Mouse (Mus musculus) forebrain, embryonic 12.5 days (tissue): ENCODE results near the gene Pdrg1. TPM values are rescaled to one million over a fixed set of nuclear protein-coding genes. Genes with fewer than 3 reads are reported as not detected.

Experiments
- ATAC-seq: fragments of 200-750 bp; cut with Nextera tagmentation; 2 replicates; pipeline ENCODE4 v1.8.0; 2017; ENCODE audit warnings: moderate TSS enrichment; ENCODE audit not compliant: low FRiP score
- H3K27ac ChIP-seq: fragments of 300-500 bp; sonication (generic); 2 replicates; pipeline ENCODE4 v1.5.1; 2016; ENCODE audit warnings: mild to moderate bottlenecking
- H3K27me3 ChIP-seq: fragments of 300-500 bp; sonication (generic); 2 replicates; pipeline ENCODE4 v1.6.1; 2016; ENCODE audit warnings: mild to moderate bottlenecking
- H3K36me3 ChIP-seq: fragments of 300-500 bp; sonication (generic); replicated peaks from 2 replicates; pipeline ENCODE4 v1.6.1; 2016; ENCODE audit warnings: mild to moderate bottlenecking
- H3K4me1 ChIP-seq: fragments of 300-500 bp; sonication (generic); 2 replicates; pipeline ENCODE4 v1.6.1; 2016
- H3K4me2 ChIP-seq: fragments of 300-500 bp; sonication (generic); 2 replicates; pipeline ENCODE4 v1.6.1; 2016; ENCODE audit warnings: mild to moderate bottlenecking, moderate library complexity
- H3K4me3 ChIP-seq: fragments of 300-500 bp; sonication (generic); replicated peaks from 2 replicates; pipeline ENCODE4 v1.5.1; 2016; ENCODE audit warnings: mild to moderate bottlenecking
- H3K9ac ChIP-seq: fragments of 300-500 bp; sonication (generic); 2 replicates; pipeline ENCODE4 v1.6.1; 2016; ENCODE audit warnings: mild to moderate bottlenecking
- H3K9me3 ChIP-seq: fragments of 300-500 bp; sonication (generic); 2 replicates; pipeline ENCODE4 v1.6.1; 2016
- WGBS: fragments of 180-500 bp; shearing (Covaris S2); methylation state at CpG from one replicate; pipeline ENCODE4 v1.1.7; 2016; 5-methylcytosine and 5-hydroxymethylcytosine counted together
- polyA plus RNA-seq: library from polyadenylated mRNA; unstranded; fragments of >200 nt; fragmentation: Nextera tagmentation; extraction: Ambion mirVana; gene quantifications from 2 replicates; pipeline ENCODE4 v1.2.1, GENCODE M21; 2016

Pdrg1 gene
- polyA plus RNA-seq, 1 experiment from 2014 or later, result 119 TPM

DNA sequence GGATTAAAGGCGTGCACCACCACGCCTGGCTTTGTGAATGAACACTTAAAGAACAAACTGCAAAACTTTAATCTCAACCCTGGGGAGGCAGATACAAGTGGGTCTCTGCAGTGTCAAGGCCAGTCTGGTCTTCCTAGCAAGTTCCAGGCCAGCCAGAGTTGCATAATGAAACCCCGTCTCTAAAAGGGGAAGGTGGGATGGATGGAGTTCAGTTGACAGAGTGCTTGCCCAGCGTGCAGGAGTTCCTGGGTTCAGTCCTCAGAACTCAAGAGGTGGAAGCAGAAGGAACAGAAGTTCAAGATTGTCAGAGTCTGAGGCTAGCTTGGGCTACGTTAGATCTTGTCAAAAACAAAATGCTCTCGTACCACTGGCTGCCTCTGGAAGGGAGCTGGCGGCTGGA lies 10.8 kb upstream of the Pdrg1 start:
- Histone ChIP-seq H3K9ac (no peak overlapping the region), H3K4me2 (no peak overlapping the region), H3K4me3 (no peak overlapping the region), H3K4me1 (peaks cover 6% of the 10 kb centered on the region; the same call in 1 of the 2 replicates), H3K27me3 (peaks cover 43% of the 10 kb centered on the region), H3K9me3 (no peaks in the 10 kb centered on the region), H3K27ac (no peak overlapping the region), H3K36me3 (no peaks in the 10 kb centered on the region)
- 85% methylated on average over 7 of the region's 7 CpGs for WGBS
- ATAC-seq, result no peak

DNA sequence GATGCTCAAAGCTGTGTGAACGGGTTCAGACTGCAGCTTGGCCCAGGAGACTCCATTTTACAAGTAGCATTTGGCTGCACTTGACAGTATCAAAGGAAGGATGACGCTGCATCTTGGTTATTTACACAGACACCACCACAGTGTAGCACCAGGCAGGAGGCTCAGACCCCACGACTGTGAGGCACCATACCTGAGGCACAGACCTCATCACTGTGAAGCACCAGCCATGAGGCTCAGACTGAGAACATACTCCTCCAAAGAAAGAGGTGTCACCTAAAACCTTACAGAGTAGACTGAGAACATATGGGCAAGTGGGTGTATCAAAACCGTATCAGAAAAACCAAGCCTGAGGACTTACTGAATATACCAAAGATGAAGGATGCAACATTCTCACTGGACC lies 7.6 kb upstream of the Pdrg1 start:
- H3K9ac ChIP-seq, result no peak overlapping the region
- no peak overlapping the region for H3K4me3 ChIP-seq
- 71% methylated on average over 4 of the region's 4 CpGs for WGBS
- H3K4me2 ChIP-seq, result no peak overlapping the region
- peaks cover 17% of the 10 kb centered on the region for H3K27me3 ChIP-seq
- ATAC-seq, result no peak
- H3K9me3 ChIP-seq, result no peaks in the 10 kb centered on the region
- H3K4me1 ChIP-seq, result no peaks in the 10 kb centered on the region; the same call in 1 of the 2 replicates
- H3K36me3 ChIP-seq, result no peaks in the 10 kb centered on the region
- H3K27ac ChIP-seq, result no peak overlapping the region

DNA sequence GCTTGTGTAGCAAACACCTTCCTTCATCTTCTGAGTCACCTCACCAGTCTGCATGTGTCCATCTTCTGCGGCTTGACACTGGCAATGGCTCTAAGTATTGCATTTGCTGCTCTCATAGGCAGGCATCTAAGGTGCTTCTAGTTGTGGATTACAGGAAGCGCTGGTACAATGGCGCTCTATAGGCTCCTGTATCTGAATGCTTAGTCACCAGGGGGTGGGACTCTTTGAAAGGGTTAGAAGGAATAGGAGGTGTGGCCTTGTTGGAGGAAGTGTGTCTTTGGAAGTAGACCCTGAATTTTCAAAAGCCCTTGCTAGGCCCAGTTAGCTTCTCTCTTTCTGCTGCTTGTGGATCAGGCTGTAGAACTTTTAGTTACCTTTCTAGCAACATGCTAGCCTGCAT lies 5.9 kb upstream of the Pdrg1 start:
- WGBS, result 58% methylated on average over 3 of the region's 3 CpGs
- ATAC-seq, result no peak
- H3K36me3 ChIP-seq, result no peaks in the 10 kb centered on the region
- H3K27ac ChIP-seq, result no peak overlapping the region
- H3K27me3 ChIP-seq, result peaks cover 18% of the 10 kb centered on the region
- H3K9ac ChIP-seq, result no peak overlapping the region
- H3K4me3 ChIP-seq, result no peak overlapping the region
- H3K4me1 ChIP-seq, result no peaks in the 10 kb centered on the region
- H3K4me2 ChIP-seq, result no peak overlapping the region
- H3K9me3 ChIP-seq, result no peaks in the 10 kb centered on the region

DNA sequence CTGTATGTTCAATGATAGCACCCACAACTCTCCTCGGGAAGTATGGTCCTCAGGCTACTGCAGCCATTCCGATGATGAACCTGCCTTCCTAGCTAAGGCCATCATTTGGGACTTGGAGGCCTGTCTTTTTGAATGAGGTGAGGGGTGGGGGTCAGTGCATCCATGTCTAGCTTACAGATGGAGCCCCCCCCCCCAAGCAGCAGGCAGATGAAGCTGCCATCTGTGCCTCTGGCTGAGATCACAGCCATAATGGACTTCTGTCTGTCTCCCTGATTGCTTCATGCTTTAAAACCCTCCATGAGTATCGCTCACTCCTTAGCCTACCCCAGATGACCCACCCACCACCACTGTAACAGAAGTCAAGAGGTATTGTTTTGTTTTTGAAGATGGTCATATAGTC lies 4.1 kb upstream of the Pdrg1 start:
- no peak for ATAC-seq
- H3K9ac ChIP-seq, result no peak overlapping the region
- H3K9me3 ChIP-seq, result no peaks in the 10 kb centered on the region
- no peak overlapping the region for H3K4me2 ChIP-seq
- peaks cover 5% of the 10 kb centered on the region for H3K4me1 ChIP-seq
- peaks cover 14% of the 10 kb centered on the region for H3K27me3 ChIP-seq
- no peak overlapping the region for H3K4me3 ChIP-seq
- WGBS, result 89% methylated on average over 3 of the region's 3 CpGs
- H3K36me3 ChIP-seq, result no peaks in the 10 kb centered on the region
- H3K27ac ChIP-seq, result no peak overlapping the region

DNA sequence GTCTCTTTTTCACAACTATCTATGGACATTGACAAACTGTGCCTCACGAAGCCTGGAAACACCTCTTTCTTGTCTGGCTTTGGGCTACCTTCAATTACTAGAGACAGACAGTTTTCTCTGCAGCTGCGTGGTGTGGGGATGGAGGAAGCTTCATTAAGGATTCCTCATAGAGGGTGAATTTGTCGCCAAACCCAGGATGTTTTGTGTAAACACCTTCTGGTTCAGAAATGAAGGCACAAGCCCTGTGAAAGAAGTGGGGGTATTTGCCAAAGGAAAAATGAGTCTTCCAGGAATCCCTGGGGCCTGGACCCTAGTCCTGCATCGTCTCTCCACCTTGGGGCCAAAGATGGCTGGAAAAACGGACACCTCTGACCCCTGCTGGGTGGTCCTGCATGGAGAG lies 1.6 kb upstream of the Pdrg1 start:
- no peak overlapping the region for H3K27ac ChIP-seq
- no peak overlapping the region for H3K4me3 ChIP-seq
- ATAC-seq, result no peak
- no peak overlapping the region for H3K9ac ChIP-seq
- 0 out of 2 replicates have a peak, but pooled peaks cover 6% of the 10 kb centered on the region for H3K36me3 ChIP-seq
- H3K4me1 ChIP-seq, result peaks cover 10% of the 10 kb centered on the region
- no peaks in the 10 kb centered on the region for H3K9me3 ChIP-seq
- H3K27me3 ChIP-seq, result peaks cover 12% of the 10 kb centered on the region
- no peak overlapping the region for H3K4me2 ChIP-seq
- WGBS, result 46% methylated on average over 5 of the region's 5 CpGs

DNA sequence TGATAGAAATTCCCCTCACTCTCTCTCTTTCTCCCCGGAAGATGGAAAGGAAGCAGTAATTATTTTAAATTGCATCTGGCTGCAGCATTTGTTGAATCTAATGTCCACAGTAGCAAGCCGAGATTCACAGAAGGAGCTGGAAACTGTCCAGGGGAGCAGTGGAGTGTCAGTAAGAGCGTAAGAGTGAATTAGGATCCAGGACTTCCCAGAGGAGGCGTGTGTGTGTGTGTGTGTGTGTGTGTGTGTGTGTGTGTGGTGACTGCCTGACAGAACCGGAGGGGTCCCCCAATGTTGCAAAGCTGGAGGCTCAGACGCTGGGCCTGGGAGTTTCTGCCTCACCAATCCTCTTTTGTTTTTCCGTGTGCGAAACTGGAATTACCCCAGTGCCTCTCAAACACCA lies 577 bp upstream of the Pdrg1 start:
- 44% methylated on average over 8 of the region's 8 CpGs for WGBS
- H3K9ac ChIP-seq, result no peak overlapping the region
- peaks cover 16% of the 10 kb centered on the region for H3K36me3 ChIP-seq
- peak overlapping the region; percentile 98 for H3K4me2 ChIP-seq
- H3K9me3 ChIP-seq, result no peaks in the 10 kb centered on the region
- no peak overlapping the region for H3K27ac ChIP-seq
- ATAC-seq, result no peak
- peaks cover 12% of the 10 kb centered on the region for H3K27me3 ChIP-seq
- H3K4me1 ChIP-seq, result peaks cover 10% of the 10 kb centered on the region
- no peak overlapping the region for H3K4me3 ChIP-seq

DNA sequence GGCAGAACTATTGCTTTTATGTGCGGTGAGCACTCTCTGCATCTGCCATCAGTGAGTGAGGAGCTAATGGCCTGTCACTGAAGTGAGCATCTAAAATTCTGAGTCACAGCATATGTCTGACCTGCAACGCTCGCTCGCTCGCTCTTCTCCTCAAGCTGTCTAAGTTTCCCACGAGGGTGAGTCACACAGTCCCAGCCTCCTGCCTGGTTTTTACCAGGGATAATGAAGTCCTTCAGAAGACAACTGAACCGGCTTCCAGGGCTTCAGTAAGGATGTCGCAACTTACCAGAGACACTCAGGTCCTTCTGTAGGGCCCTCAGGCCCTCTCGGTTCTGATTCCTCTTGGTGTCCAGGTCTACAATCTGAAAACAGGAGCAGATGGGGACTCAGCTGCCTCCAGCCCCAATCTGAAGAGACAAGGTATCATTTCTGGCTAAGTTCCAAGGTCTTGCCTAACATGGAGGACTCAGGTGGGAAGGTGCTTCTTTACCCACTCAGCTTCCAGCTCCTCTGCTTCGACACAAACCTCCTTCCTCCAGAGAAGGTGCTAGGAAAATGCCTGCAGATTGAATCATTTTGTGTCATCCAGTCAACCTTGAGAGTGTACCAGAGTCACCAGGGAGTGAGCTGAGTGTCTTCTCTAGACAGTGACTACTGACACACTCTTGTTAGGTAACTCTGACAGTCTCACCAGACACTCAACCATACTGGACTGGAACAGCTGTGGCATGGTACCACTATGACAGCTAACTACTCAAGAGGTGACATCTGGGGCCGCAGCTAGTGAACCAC lies 1.3 kb downstream of the Pdrg1 start:
- Histone ChIP-seq H3K9me3 (no peaks in the 10 kb centered on the region), H3K4me1 (peaks cover 10% of the 10 kb centered on the region), H3K27ac (no peak overlapping the region), H3K4me2 (peak overlapping the region; percentile 98), H3K27me3 (peaks cover 12% of the 10 kb centered on the region), H3K4me3 (peak overlapping the region; percentile 86), H3K36me3 (peaks cover 34% of the 10 kb centered on the region), H3K9ac (peak overlapping the region; percentile 90)
- WGBS, result 92% methylated on average over 11 of the region's 11 CpGs
- no peak for ATAC-seq

DNA sequence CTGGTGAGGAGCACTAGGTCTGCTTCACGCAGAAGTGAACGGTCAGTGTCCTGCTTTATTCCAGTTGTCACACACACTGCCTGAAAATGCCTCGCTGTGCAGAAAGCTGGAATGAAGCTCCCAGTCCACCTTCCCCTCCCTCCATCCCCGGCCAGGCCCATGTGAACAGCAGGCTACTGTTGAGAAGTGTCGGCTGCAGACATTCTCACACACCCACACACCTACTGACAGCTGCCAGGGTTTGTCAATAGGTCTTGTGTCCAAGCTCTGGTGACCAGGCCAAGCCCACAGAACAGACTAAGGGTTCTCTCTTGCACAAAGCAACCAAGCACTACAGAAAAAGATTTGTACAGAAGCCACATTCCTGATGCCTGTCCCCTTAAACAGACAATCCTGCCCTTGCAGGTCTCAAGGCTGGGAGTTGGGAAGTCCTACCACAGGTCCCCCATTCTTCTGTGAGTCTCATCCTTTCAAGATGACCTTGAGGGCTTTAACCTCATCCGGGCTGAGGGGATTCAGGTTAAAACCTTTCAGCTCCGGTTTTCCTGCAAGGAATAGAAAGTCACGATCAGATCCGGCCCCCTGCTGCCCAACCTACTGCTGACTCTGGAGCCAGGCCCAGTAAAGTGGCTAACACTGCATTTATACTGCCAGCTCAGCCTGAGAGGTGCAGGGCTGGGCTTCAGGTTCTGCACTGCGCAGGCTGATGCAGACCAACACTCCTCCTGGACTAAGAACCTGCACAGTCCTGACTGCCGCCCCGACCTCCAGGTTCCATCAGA lies 5.8 kb downstream of the Pdrg1 start:
- Histone ChIP-seq H3K36me3 (peaks cover 59% of the 10 kb centered on the region), H3K9me3 (no peaks in the 10 kb centered on the region), H3K27ac (no peak overlapping the region), H3K9ac (no peak overlapping the region), H3K4me1 (peaks cover 8% of the 10 kb centered on the region), H3K4me2 (no peak overlapping the region), H3K4me3 (no peak overlapping the region), H3K27me3 (no peaks in the 10 kb centered on the region)
- 92% methylated on average over 12 of the region's 12 CpGs for WGBS
- no peak for ATAC-seq

DNA sequence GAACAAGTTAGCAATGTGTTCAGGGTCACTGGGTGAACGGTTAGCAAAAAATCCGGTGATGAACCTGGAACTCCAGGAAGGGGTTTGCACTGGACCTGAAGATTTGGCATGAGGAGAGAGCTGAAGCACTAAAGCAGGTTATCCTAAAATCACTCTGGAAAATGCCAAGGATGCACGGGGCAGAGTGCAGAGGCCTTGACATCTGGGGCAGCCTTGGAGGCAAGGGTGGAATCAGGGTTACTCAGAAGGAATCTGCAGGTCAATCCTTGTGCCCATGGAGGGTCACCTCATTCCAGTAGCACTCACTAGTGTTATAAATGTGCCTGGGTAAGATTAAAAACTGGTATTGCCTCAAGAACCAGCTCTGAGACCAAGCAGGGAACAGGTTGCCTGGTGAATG lies 9.2 kb downstream of the Pdrg1 start:
- H3K9me3 ChIP-seq, result no peaks in the 10 kb centered on the region
- no peak overlapping the region for H3K9ac ChIP-seq
- WGBS, result 93% methylated on average over 3 of the region's 3 CpGs
- no peak overlapping the region for H3K27ac ChIP-seq
- no peak overlapping the region for H3K4me3 ChIP-seq
- H3K36me3 ChIP-seq, result peaks cover 45% of the 10 kb centered on the region
- no peak for ATAC-seq
- H3K4me1 ChIP-seq, result peaks cover 11% of the 10 kb centered on the region
- no peak overlapping the region for H3K4me2 ChIP-seq
- no peaks in the 10 kb centered on the region for H3K27me3 ChIP-seq

DNA sequence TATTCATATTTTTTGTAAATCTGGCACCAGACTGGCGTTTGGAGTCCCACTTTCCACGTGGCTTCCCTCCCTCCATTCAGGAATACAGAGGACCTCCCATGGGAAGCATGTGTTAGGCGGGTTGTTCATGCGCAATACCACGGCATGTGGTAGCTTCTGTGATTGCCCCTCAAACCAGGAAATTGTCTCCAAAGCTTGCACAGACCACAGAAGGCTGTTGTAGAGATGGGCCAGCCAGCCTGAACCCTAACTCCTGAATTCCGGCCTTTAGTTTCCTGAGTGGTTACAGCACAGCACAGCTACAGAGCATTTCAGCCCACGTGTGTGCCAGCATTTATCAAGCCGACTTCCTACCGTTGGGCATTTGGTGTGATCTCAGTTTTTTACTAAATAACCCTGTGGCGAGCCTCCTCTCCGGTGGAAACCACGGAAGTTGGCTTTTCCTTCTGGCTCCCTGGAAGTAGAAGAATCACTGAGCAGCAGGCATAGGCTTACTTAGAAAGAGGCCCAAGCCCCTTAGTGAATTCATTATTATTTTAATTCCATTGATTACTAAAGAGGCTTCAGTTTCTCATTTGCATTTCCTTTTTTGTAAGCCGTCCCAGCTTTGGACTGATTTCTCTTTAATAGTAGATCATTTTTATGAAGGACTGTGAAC lies 11.4 kb downstream of the Pdrg1 start:
- ATAC-seq, result 0 out of 2 replicates have a peak, but pooled peaks have one; percentile 49
- peak overlapping the region; percentile 17 for H3K4me2 ChIP-seq
- no peaks in the 10 kb centered on the region for H3K9me3 ChIP-seq
- peak overlapping the region; percentile 75 for H3K27ac ChIP-seq
- peaks cover 11% of the 10 kb centered on the region for H3K4me1 ChIP-seq
- H3K4me3 ChIP-seq, result no peak overlapping the region
- 0 out of 2 replicates have a peak, but pooled peaks cover 3% of the 10 kb centered on the region for H3K27me3 ChIP-seq
- 33% methylated on average over 13 of the region's 13 CpGs for WGBS
- H3K36me3 ChIP-seq, result peaks cover 23% of the 10 kb centered on the region
- no peak overlapping the region for H3K9ac ChIP-seq

DNA sequence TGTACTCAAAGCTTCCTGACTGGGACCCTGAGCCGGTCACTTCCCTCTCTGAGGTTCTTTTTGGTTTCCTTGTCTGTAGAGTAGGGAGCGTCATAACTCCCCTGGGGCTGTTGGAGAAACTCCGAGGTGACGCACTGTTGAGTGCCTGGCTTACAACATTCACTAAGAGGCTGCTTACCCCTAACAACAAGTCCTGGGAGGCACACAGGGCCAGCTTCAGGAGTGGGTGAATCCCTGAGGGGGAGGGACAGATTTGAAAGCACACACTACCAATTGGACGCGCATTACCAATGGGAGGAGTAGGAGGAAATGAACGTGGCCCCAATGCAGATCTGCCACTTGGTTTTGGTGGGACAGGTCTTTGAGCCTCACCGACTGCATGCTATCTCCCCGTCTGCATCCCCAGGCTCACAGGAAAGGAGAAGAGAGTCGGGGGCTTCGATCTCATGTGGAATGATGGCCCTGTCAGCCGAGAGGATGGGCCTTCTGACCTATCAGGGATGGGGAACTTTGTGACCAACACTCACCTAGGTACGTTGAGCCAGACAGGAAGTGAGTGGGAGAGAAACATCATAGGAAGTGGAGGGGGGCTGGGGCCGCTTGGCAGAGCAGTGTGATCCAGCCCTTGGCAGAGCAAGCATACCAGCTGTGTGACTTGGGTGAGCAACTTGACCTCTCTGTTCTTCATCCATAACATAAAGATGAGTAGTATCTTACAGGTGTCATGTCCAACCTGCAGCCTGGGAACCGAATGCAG lies 12.6 kb downstream of the Pdrg1 start:
- WGBS, result 88% methylated on average over 15 of the region's 15 CpGs
- Histone ChIP-seq H3K4me1 (peaks cover 11% of the 10 kb centered on the region), H3K4me3 (no peak overlapping the region), H3K36me3 (peaks cover 13% of the 10 kb centered on the region), H3K9me3 (no peaks in the 10 kb centered on the region), H3K9ac (no peak overlapping the region), H3K27ac (no peak overlapping the region), H3K27me3 (0 out of 2 replicates have a peak, but pooled peaks cover 3% of the 10 kb centered on the region), H3K4me2 (no peak overlapping the region)
- ATAC-seq, result no peak

DNA sequence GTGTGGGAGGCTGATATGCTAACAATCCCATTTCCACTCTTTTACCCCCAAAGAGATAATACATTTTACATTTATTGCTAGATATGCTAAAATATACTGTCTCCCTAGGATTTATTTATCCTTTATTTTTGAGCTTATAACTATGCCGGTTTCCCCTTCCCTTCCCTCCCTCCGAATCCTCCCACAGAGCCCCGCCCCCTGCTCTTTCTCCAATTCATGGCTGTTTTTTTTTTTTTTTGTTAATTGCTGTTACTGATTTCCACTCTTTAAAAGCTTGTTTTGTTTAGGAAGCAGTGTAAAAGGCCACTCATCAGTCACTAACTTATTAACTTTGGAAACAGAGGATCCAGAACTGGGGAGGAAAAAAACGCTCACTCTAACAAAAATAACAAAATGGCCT lies 18.2 kb downstream of the Pdrg1 start:
- Histone ChIP-seq H3K27ac (no peak overlapping the region), H3K4me2 (no peak overlapping the region), H3K4me3 (no peak overlapping the region), H3K27me3 (0 out of 2 replicates have a peak, but pooled peaks cover 3% of the 10 kb centered on the region), H3K36me3 (no peaks in the 10 kb centered on the region), H3K4me1 (no peaks in the 10 kb centered on the region), H3K9me3 (no peaks in the 10 kb centered on the region), H3K9ac (no peak overlapping the region)
- 63% methylated on average over 4 of the region's 4 CpGs for WGBS
- ATAC-seq, result no peak
